Mouse (Mus musculus): Measurements from ENCODE around the gene Mcemp1.

- TF ChIP-seq GATA1 (IDR thresholded peaks at IDR 0.05; ENCODE audit: low read length) (no peak), TAL1 (IDR thresholded peaks at IDR 0.05; ENCODE audit: low read length) (no peak)
These were observed 18.6 kb upstream of the Mcemp1 start for GRCm38 (mm10) chr8:3646824-3647531.

All from erythroblast, embryonic 14.5 days (primary cell).